Mouse (Mus musculus): ENCODE data around the gene 1700008O03Rik. TPM values are rescaled to one million over a fixed set of nuclear protein-coding genes. Genes with fewer than 3 reads are reported as not detected.

1700008O03Rik gene
- polyA plus RNA-seq, 1 experiment from 2014 or later = 0.35 TPM

DNA sequence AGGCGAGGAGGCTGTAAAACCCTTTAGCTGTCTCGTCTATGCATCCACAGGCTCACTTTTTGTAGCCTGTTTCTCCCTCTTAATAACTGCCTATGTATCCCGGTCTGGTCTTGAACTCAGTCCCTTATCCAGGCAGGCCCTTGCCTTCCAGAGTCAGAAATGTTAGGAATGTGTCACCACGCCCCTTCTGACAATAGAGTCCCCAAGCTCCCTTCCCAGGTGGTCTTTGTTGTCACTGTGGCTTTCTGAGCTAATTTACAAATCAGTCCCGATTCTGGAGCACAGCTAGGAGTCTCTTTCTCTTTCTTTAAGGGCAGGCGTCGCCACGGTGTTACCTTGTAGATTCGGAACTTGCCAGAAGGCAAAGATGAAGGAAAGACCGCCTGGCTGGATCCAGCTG is 10.4 kb downstream of the 1700008O03Rik start:
- Histone ChIP-seq H3K4me1 (peaks cover 25% of the 10 kb centered on the region), H3K9me3 (no peaks in the 10 kb centered on the region), H3K9ac (peak overlapping the region; percentile 85; the same call in 1 of the 2 replicates), H3K36me3 (no peaks in the 10 kb centered on the region), H3K27me3 (replicated peaks) (peaks cover 11% of the 10 kb centered on the region), H3K4me3 (peak overlapping the region; percentile 71; the same call in 1 of the 2 replicates), H3K27ac (replicated peaks) (no peak overlapping the region), H3K4me2 (peak overlapping the region; percentile 92)
- no peak for ATAC-seq (ENCODE audit: extremely low read depth, insufficient number of reproducible peaks, low FRiP score, low TSS enrichment)
- WGBS = 13% methylated on average over 10 of the region's 10 CpGs

DNA sequence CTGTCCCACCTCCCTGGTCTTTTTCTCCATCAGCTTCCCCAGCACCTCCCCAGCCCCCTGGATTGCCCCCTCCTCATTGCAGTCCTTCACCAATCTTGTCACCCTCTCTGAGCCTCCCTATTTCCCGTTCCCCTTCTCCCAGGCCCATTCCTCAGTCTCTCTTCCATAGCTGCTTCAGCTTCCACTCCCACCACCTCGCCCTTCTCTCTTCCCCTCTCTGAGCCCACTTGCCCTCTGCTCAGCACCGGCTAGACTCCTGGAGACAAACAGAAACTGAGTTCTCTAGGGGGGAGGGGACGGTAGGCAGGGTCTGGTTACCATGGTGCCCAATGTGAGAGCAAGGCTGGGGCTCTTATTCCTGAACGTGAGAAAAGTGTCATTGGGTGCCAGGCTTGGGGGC is 10.9 kb downstream of the 1700008O03Rik start:
- Histone ChIP-seq H3K4me3 (peak overlapping the region; percentile 71), H3K27ac (replicated peaks) (peak overlapping the region; percentile 50), H3K4me1 (peaks cover 25% of the 10 kb centered on the region), H3K4me2 (peak overlapping the region; percentile 92), H3K9me3 (no peaks in the 10 kb centered on the region), H3K9ac (peak overlapping the region; percentile 85), H3K36me3 (no peaks in the 10 kb centered on the region), H3K27me3 (replicated peaks) (peaks cover 11% of the 10 kb centered on the region)
- no peak for ATAC-seq (ENCODE audit: extremely low read depth, insufficient number of reproducible peaks, low FRiP score, low TSS enrichment)
- 4% methylated on average over 5 of the region's 5 CpGs for WGBS

GRCm38 (mm10) chr7:44373889-44374652 is 11.5 kb downstream of the 1700008O03Rik start:
- H3K27me3 ChIP-seq (replicated peaks) = peaks cover 11% of the 10 kb centered on the region
- ATAC-seq (ENCODE audit: extremely low read depth, insufficient number of reproducible peaks, low FRiP score, low TSS enrichment) = peak; percentile 75
- H3K9ac ChIP-seq = peak overlapping the region; percentile 85
- H3K9me3 ChIP-seq = no peaks in the 10 kb centered on the region
- H3K36me3 ChIP-seq = no peaks in the 10 kb centered on the region
- H3K4me2 ChIP-seq = peak overlapping the region; percentile 92
- peak overlapping the region; percentile 50 for H3K27ac ChIP-seq (replicated peaks)
- H3K4me1 ChIP-seq = peaks cover 25% of the 10 kb centered on the region
- H3K4me3 ChIP-seq = peak overlapping the region; percentile 71
- WGBS = under 1% methylated on average over 19 of the region's 19 CpGs

GRCm38 (mm10) chr7:44373460-44373859 is 12.2 kb downstream of the 1700008O03Rik start:
- Histone ChIP-seq H3K4me3 (peak overlapping the region; percentile 71), H3K27me3 (replicated peaks) (peaks cover 11% of the 10 kb centered on the region), H3K9ac (peak overlapping the region; percentile 75), H3K27ac (replicated peaks) (no peak overlapping the region), H3K4me2 (peak overlapping the region; percentile 92), H3K4me1 (peaks cover 19% of the 10 kb centered on the region), H3K9me3 (no peaks in the 10 kb centered on the region), H3K36me3 (no peaks in the 10 kb centered on the region)
- WGBS = 9% methylated on average over 7 of the region's 7 CpGs
- ATAC-seq (ENCODE audit: extremely low read depth, insufficient number of reproducible peaks, low FRiP score, low TSS enrichment) = no peak

DNA sequence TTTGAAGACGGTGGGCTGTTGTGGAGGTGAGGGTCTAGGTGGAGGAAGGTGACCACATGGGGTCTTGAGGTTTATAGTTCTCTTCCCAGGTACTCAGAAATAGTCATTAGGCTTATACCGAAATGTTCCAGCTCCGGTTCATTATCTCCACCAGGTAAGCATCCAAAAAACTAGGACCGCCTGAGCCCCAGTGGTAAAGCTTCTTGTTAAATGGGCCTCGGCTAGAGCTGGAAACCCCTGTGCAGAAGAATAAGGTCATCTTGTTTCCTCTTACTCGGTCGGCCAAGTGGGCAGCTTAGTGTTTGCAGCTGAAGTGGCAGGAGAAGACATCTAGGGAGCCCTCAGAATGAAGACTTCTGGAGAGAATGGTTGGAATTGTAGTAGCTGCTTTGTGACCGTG is 12.9 kb downstream of the 1700008O03Rik start:
- no peak overlapping the region for H3K4me2 ChIP-seq
- H3K9ac ChIP-seq = no peak overlapping the region
- peaks cover 11% of the 10 kb centered on the region for H3K27me3 ChIP-seq (replicated peaks)
- H3K36me3 ChIP-seq = no peaks in the 10 kb centered on the region
- H3K4me3 ChIP-seq = no peak overlapping the region
- no peak overlapping the region for H3K27ac ChIP-seq (replicated peaks)
- 85% methylated on average over 8 of the region's 8 CpGs for WGBS
- no peaks in the 10 kb centered on the region for H3K9me3 ChIP-seq
- ATAC-seq (ENCODE audit: extremely low read depth, insufficient number of reproducible peaks, low FRiP score, low TSS enrichment) = no peak
- H3K4me1 ChIP-seq = peaks cover 12% of the 10 kb centered on the region

- Histone ChIP-seq H3K4me1 (peaks cover 36% of the 10 kb centered on the region), H3K27me3 (replicated peaks) (peaks cover 79% of the 10 kb centered on the region), H3K9ac (peak overlapping the region; percentile 79), H3K9me3 (no peaks in the 10 kb centered on the region), H3K27ac (replicated peaks) (no peak overlapping the region), H3K36me3 (no peaks in the 10 kb centered on the region), H3K4me2 (peak overlapping the region; percentile 92), H3K4me3 (peak overlapping the region; percentile 60)
- 14% methylated on average over 21 of the region's 21 CpGs for WGBS
- ATAC-seq (ENCODE audit: extremely low read depth, insufficient number of reproducible peaks, low FRiP score, low TSS enrichment) = no peak
These were observed 24.8 kb downstream of the 1700008O03Rik start for GRCm38 (mm10) chr7:44360792-44361301.

GRCm38 (mm10) chr7:44359908-44360672 is 25.5 kb downstream of the 1700008O03Rik start:
- Histone ChIP-seq H3K9me3 (no peaks in the 10 kb centered on the region), H3K4me1 (peaks cover 36% of the 10 kb centered on the region), H3K4me2 (peak overlapping the region; percentile 92), H3K27me3 (replicated peaks) (peaks cover 80% of the 10 kb centered on the region), H3K9ac (peak overlapping the region; percentile 85), H3K27ac (replicated peaks) (peak overlapping the region; percentile 57), H3K36me3 (no peaks in the 10 kb centered on the region), H3K4me3 (peak overlapping the region; percentile 60)
- WGBS = under 1% methylated on average over 54 of the region's 54 CpGs
- peak; percentile 75 for ATAC-seq (ENCODE audit: extremely low read depth, insufficient number of reproducible peaks, low FRiP score, low TSS enrichment)

GRCm38 (mm10) chr7:44358886-44359654 is 26.6 kb downstream of the 1700008O03Rik start:
- Histone ChIP-seq H3K4me1 (peaks cover 40% of the 10 kb centered on the region), H3K4me2 (peak overlapping the region; percentile 92), H3K27ac (replicated peaks) (peak overlapping the region; percentile 57), H3K4me3 (peak overlapping the region; percentile 60), H3K36me3 (no peaks in the 10 kb centered on the region), H3K27me3 (replicated peaks) (peaks cover 84% of the 10 kb centered on the region), H3K9me3 (no peaks in the 10 kb centered on the region), H3K9ac (peak overlapping the region; percentile 85)
- no peak for ATAC-seq (ENCODE audit: extremely low read depth, insufficient number of reproducible peaks, low FRiP score, low TSS enrichment)
- WGBS = 9% methylated on average over 20 of the region's 26 CpGs

GRCm38 (mm10) chr7:44358012-44358411 is 27.6 kb downstream of the 1700008O03Rik start:
- H3K27ac ChIP-seq (replicated peaks) = no peak overlapping the region
- no peaks in the 10 kb centered on the region for H3K36me3 ChIP-seq
- peaks cover 89% of the 10 kb centered on the region for H3K27me3 ChIP-seq (replicated peaks)
- no peaks in the 10 kb centered on the region for H3K9me3 ChIP-seq
- 14% methylated on average over 5 of the region's 5 CpGs for WGBS
- peak overlapping the region; percentile 33; the same call in 1 of the 2 replicates for H3K4me3 ChIP-seq
- no peak for ATAC-seq (ENCODE audit: extremely low read depth, insufficient number of reproducible peaks, low FRiP score, low TSS enrichment)
- peak overlapping the region; percentile 59 for H3K4me2 ChIP-seq
- H3K4me1 ChIP-seq = peaks cover 51% of the 10 kb centered on the region
- H3K9ac ChIP-seq = 0 out of 2 replicates have a peak overlapping the region, but pooled peaks have one; percentile 53

DNA sequence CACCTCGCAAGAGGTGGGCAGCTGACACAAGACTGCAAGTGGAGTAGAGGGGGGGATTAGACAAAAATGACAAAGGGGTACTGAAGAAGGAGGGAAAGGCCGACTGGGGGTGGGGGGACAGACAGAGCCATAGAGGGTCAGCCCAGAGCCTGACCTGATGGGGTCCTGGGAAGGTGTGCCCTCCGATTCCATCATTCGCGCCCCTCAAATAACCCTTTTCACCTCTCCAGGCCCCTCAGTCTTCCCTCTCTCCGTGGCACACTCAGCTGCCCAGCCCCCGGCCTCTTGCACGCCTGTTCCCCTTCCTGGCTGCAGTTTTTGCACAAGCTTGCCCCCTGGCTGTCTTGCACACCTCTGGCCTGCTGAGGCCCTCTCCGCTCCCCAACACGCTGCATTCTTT is 28.1 kb downstream of the 1700008O03Rik start:
- WGBS = 13% methylated on average over 10 of the region's 10 CpGs
- Histone ChIP-seq H3K27ac (replicated peaks) (no peak overlapping the region), H3K4me2 (peak overlapping the region; percentile 59), H3K4me3 (peak overlapping the region; percentile 33), H3K9me3 (no peaks in the 10 kb centered on the region), H3K36me3 (no peaks in the 10 kb centered on the region), H3K27me3 (replicated peaks) (peaks cover 89% of the 10 kb centered on the region), H3K4me1 (peaks cover 55% of the 10 kb centered on the region), H3K9ac (peak overlapping the region; percentile 53; the same call in 1 of the 2 replicates)
- ATAC-seq (ENCODE audit: extremely low read depth, insufficient number of reproducible peaks, low FRiP score, low TSS enrichment) = no peak

Data from heart, embryonic 13.5 days (tissue).